Mouse (Mus musculus): ENCODE results near the gene Tnfrsf1b.

The Tnfrsf1b gene

DNA sequence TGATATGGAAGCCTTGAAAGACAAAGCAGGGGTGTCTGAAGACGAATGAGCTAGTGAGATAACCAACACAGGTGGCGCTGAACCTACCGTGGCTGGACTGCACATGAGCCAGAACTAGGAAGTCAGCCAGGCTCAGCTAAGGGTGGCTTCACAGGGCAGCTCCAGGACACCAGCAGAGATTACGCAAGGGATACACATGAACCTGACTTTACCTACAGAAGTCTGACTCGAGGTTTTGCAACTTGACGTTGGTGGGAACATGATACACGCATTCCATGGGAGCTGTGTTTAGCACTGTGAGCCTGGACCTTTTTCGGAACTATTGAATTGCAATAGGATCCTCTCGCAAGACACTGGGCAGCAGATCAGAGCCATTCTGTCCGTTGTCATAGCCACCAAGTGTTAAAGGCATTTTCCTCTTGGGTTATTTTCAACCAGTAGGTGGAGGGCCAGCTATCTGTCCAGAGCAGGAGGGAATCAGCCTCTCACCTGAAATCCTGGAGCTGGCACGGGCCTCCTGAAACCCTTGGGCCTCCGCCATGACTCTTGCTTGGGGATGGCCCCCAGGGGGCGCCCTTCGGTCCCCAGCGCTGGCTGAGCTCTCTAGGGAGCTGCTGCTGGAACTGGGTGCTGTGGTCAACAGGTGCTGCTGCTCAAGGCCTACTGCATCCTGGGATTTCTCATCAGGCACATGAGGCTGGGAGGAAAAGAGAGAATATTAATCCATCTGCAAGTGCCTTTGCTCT lies 27.3 kb downstream of the Tnfrsf1b start:
- DNase-seq (ENCODE audit: low spot score in 2 of 2): peak in 1 of 2 experiments; percentile 26

- DNase-seq (ENCODE audit: low spot score in 2 of 2): no peak
Measured at GRCm38 (mm10) chr4:145217837-145218236, 28.8 kb downstream of the Tnfrsf1b start.

GRCm38 (mm10) chr4:145217046-145217445 lies 29.6 kb downstream of the Tnfrsf1b start:
- DNase-seq (ENCODE audit: low spot score in 2 of 2): no peak

DNA sequence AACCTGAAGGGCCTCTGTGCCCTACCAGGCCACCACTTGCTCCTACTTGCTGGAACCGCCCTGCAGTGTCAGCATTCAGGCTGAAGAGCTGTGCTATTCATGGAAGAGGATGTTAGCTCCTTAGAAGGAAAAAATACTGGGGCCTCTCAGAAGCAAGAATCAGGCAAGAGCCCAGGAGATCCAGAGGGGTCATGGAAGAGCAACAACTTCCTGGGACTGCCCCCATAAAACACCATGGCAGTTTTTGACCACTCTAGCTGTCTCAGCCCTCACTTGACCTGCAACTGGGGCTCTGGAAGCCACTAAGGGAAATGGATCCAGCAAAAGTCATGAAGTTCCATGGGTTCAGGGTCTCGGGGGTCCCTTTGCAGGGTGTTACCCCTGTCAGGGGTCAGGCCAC lies 31.3 kb downstream of the Tnfrsf1b start:
- peak in 1 of 2 experiments; percentile 20 for DNase-seq (ENCODE audit: low spot score in 2 of 2)

DNA sequence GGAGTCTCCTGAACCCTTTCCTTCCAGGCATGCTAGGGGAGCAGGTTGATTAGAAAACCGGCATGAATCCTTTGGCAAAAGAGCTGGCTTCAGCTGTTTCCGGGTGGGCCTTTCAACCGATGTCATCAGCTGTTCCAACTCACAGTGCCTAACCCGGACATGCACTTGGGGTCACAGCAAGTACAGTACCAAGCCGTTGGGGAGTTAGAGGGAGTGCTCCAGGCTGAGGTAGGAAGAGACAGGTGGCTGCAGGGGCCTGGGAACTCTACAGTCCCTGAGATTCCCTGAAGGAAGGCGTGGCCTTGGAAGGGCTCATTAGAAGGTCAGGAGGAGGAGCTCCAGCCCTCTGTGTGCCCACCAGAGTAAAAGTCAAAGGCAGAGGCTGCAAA lies 31.9 kb downstream of the Tnfrsf1b start:
- no peak for DNase-seq (ENCODE audit: low spot score in 2 of 2)

DNA sequence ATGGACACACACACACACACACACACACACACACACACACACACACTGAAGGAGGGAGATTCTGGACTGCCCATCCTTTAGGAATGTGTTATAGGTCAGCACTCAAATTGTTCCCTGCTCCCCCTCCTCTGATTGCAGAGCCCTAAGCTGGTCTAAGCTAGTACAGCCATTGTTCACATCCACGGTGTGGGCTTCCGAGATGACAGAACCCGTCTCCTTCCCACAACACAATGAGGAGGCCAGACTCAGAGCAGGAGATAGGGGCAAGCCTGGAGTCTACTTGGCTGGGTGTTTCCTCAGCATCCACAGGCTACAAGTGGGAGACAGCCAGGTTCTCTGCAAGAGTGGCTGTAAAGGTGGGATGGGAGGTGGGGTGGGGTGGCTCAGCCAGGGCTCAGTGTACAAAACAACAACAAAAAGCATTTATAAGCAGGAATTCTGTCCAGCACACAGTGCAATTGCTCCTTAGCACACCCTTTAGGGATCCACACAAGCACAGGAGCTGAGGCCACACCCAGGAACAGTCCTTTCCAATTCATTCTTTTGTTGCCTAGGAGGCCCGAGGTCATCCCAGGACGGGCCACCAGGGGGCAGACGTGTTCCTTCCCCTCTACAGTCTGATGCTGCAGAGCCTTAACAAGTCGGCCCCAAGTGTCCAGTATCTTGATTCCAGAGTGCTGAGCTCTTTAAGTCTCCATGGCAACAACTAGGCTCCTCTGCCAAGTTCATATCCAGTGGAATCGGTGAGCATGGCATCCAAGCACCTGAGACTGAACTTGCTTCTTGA lies 32.5 kb downstream of the Tnfrsf1b start:
- DNase-seq (ENCODE audit: low spot score in 2 of 2): peak; percentile 81 to 86

DNA sequence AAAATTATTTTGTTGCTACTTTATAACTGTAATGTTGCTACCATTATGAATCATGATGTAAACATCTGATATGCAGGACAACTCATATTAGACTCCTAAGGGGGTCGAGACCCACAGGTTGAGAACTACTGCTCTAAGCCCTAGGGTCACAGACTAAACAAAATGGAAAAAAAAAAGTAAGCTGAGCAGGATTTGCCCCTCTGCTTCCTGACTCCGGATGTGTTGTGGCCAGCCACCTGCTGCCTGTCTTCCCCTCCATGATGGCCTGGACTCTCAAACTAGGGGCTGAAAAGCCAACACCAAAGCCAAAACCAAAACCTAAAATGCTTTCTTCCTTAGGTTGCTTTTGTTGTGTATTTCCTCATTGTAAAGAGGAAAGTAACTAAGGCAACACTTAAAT lies 35.6 kb downstream of the Tnfrsf1b start:
- DNase-seq (ENCODE audit: low spot score in 2 of 2): no peak

GRCm38 (mm10) chr4:145210564-145210963 lies 36.1 kb downstream of the Tnfrsf1b start:
- no peak for DNase-seq (ENCODE audit: low spot score in 2 of 2)

DNA sequence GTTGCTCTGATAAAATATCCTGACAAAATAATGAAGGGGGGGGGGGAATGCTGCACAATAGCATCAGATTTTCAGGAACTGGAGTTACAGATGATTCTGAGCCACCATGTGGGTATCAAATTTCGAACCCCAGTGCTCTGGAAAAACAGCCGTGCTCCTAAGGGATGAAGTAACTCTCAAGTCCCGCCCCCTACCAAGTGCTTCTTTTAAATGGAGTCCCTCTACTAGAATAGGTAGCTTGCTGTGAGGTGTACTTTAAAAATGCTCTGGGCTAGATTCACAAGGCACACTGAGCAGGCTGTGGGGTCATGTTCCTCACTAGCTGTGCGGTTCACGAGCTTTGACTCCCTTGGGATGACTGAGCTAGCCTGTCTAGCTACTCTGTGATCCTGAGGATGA lies 37.0 kb downstream of the Tnfrsf1b start:
- DNase-seq (ENCODE audit: low spot score in 2 of 2): no peak

GRCm38 (mm10) chr4:145209076-145209689 lies 37.5 kb downstream of the Tnfrsf1b start:
- DNase-seq (ENCODE audit: low spot score in 2 of 2): no peak

GRCm38 (mm10) chr4:145207718-145208371 lies 38.8 kb downstream of the Tnfrsf1b start:
- DNase-seq (ENCODE audit: low spot score in 2 of 2): no peak

- no peak for DNase-seq (ENCODE audit: low spot score in 2 of 2)
Measured at GRCm38 (mm10) chr4:145204779-145205178, 41.9 kb downstream of the Tnfrsf1b start.

DNA sequence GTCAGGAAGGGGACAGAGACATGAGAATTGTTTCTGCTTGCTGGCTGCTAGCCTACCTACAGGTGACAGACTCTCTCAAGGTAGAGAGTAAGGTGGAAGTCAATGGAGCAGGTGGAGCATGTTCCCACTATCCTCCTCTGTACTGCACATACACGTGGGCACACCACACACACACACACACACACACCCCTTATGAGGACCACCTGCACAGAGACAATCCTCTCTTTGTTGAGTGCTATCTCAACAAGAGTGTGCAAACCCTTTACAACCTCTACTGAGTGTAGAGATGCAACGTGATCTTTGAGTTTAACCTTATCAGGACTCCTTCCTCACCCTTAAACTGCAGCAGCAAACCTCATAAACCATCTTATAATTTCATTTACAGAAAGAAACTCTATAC lies 43.4 kb downstream of the Tnfrsf1b start:
- no peak for DNase-seq (ENCODE audit: low spot score in 2 of 2)

GRCm38 (mm10) chr4:145201424-145201823 lies 45.2 kb downstream of the Tnfrsf1b start:
- DNase-seq (ENCODE audit: low spot score in 2 of 2): no peak

- DNase-seq (ENCODE audit: low spot score in 2 of 2): no peak
Measured at GRCm38 (mm10) chr4:145199982-145200699, 46.5 kb downstream of the Tnfrsf1b start.

- DNase-seq (ENCODE audit: low spot score in 2 of 2): no peak
Measured at GRCm38 (mm10) chr4:145196586-145196985, 50.1 kb downstream of the Tnfrsf1b start.

DNA sequence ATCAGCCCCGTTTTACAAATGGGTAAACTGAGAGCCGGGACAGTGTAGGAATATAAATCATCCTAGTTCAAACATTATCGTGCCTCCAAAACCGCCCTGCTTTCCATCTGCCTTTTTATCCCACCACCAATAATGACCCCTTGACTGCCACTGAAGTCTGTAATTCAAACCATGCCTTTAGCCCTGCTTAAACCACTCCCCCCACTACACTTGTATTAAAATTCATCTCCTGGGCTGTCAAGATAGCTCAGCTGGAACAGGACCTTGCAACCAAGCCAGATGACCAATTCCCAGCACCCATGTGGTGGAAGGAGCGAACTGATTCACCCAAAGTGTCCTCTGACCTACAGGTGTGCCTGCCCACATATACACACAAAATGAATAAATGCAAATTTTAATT lies 51.5 kb downstream of the Tnfrsf1b start:
- DNase-seq (ENCODE audit: low spot score in 2 of 2): no peak

- peak; percentile 79 to 88 for DNase-seq (ENCODE audit: low spot score in 2 of 2)
Measured at GRCm38 (mm10) chr4:145194559-145195162, 52.0 kb downstream of the Tnfrsf1b start, which contains the start of gene Vps13d. TSS of gene Vps13d (minus strand) at chr4:145195005.

- peak in 1 of 2 experiments; percentile 32 for DNase-seq (ENCODE audit: low spot score in 2 of 2)
Measured at GRCm38 (mm10) chr4:145193991-145194511, 52.6 kb downstream of the Tnfrsf1b start.

DNA sequence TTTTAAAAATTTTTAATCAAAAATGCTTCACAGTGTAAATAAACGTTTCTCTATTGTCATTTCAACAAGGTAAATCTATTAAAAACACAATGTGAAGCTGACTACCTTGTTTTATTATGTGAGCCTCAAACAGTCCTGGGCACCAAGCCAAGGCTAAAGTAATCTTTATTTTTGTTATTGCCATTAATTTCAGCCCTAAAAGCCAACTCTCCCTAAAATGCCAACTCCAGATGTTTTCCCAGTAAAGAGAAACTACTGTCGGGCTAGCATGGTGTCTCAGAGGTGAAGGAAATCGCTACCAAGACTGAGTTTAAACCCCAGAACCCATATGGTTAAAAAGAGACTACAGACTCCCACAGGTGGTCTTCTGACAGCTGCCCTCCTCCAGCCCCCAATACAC lies 53.3 kb downstream of the Tnfrsf1b start:
- no peak for DNase-seq (ENCODE audit: low spot score in 2 of 2)

- DNase-seq (ENCODE audit: low spot score in 2 of 2): no peak
Measured at GRCm38 (mm10) chr4:145192686-145193085, 54.0 kb downstream of the Tnfrsf1b start.
